In the genomic region with DNA sequence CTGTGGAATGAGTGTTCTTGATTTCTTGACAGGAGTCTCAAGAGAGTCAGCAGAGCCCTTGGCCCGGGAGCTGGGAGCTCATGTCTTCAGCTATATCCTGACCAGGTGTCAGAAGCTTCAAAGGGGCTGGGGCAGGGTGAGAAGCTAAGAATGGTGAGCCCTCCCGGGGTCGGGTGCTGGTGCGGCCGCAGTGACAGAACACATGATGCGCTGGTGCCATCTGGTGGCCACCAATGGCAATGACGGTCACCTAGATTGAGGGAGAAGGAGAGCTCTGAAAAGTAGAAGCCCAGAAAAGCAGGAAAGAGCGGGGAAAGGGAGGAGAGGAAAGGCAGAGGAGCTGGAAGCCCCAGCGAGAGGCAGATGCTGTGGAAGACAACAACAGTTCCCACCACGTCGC, we compare ENCODE assay signal across 8 mouse cellular contexts. TPM values are rescaled to one million over a fixed set of nuclear protein-coding genes. Genes with fewer than 3 reads are reported as not detected.
DNase-seq lines count a peak whose midpoint lies in the region; TF ChIP-seq lines count a peak whose summit lies in the region.
"Had no signal": no experiment of that assay in that cellular context is flagged by ENCODE, and none has a peak within 500 bp of the region (broad histone marks: within the 10 kb centered on the region; RNA-seq: fewer than 3 reads in every experiment).

No protein-coding gene starts in this region.

- no peaks in the 10 kb centered on the region for H3K36me3 ChIP-seq in ES-Bruce4 (ENCODE audit: control insufficient read depth, insufficient read depth, low read length, poor library complexity, severe bottlenecking)
- H3K36me3 ChIP-seq: limb, embryonic 12.5 days had no signal

- H3K27ac ChIP-seq in ES-Bruce4 (ENCODE audit: insufficient read depth, low read length): no peak overlapping the region
- H3K27ac ChIP-seq: limb, embryonic 12.5 days had no signal

- no peaks in the 10 kb centered on the region for H3K4me1 ChIP-seq in ES-Bruce4 (ENCODE audit: control insufficient read depth, insufficient read depth, low read length)

- no peak for TF ChIP-seq POLR2A in ES-Bruce4 (IDR thresholded peaks at IDR 0.05; ENCODE audit: insufficient read depth, low read length)

- no peak overlapping the region for H3K9ac ChIP-seq in ES-Bruce4 (ENCODE audit: low read depth, poor library complexity, severe bottlenecking)
- H3K9ac ChIP-seq: limb, embryonic 12.5 days had no signal

- no peaks in the 10 kb centered on the region for H3K27me3 ChIP-seq in ES-Bruce4 (ENCODE audit: control insufficient read depth, insufficient read depth, low read length, poor library complexity, severe bottlenecking)

- H3K9me3 ChIP-seq in ES-Bruce4 (replicated peaks; ENCODE audit: control insufficient read depth, insufficient read depth, low read length, poor library complexity, severe bottlenecking): no peaks in the 10 kb centered on the region
- H3K9me3 ChIP-seq: limb, embryonic 12.5 days had no signal

- intact Hi-C loops in heart, postnatal 10 days (cut with DNase I): loop anchor here (1.0 to 10.0 kb wide), 4 partner anchors 19 to 386 kb away; partner anchors contain the start of gene Pdk2

- H3K4me3 ChIP-seq in ES-Bruce4 (ENCODE audit: low read depth, low read length): no peak overlapping the region
- H3K4me3 ChIP-seq: limb, embryonic 12.5 days had no signal

- peak; percentile 90 for TF ChIP-seq CTCF in ES-Bruce4 (IDR thresholded peaks at IDR 0.05; ENCODE audit: low read depth, low read length)

- TF ChIP-seq EP300 in ES-Bruce4 (IDR thresholded peaks at IDR 0.05; ENCODE audit: insufficient read depth, low read depth, low read length): no peak

- DNase-seq in adrenal gland, adult (ENCODE audit: inconsistent age in 2 of 2, low spot score in 1 of 2): peak; percentile 55 to 87
- peak; percentile 90 for DNase-seq in embryo, embryonic 10.5 days (ENCODE audit: low spot score)
- DNase-seq in heart, postnatal 10 days: peak; percentile 80 to 88
- DNase-seq in layer of hippocampus, postnatal 10 days (ENCODE audit: low spot score in 2 of 2): peak; percentile 84 to 89
- DNase-seq in lung, postnatal 4 days: peak; percentile 73 to 83
- peak; percentile 81 for DNase-seq in right cerebral cortex, postnatal 4 days

RNA-seq across cellular contexts. Expression of gene Tac4, which starts 10.0 kb away (rescaled TPM):
- polyA plus RNA-seq in ES-Bruce4 (2011; ENCODE audit: insufficient read depth, insufficient read length, low read depth, missing spikeins): not detected in 2 replicates
- not detected for total RNA-seq in heart, postnatal 10 days (2021)
- total RNA-seq in layer of hippocampus, postnatal 10 days (2021): not detected
- polyA plus RNA-seq: limb, embryonic 12.5 days had no signal

RNA-seq across cellular contexts. Expression of gene Kat7, which starts 58.8 kb away (rescaled TPM):
- polyA plus RNA-seq in ES-Bruce4 (2011; ENCODE audit: insufficient read depth, insufficient read length, low read depth, missing spikeins): 129 and 133 TPM in 2 replicates
- total RNA-seq in heart, postnatal 10 days (2021): 10 to 100 TPM; 45.1 to 51.1 TPM
- 10 to 100 TPM; 59.2 to 63.1 TPM for total RNA-seq in layer of hippocampus, postnatal 10 days (2021)
